Mouse (Mus musculus) left cerebral cortex, adult 8-10 months (tissue): ENCODE results near the gene C130074G19Rik. TPM values are rescaled to one million over a fixed set of nuclear protein-coding genes. Genes with fewer than 3 reads are reported as not detected.

Experiments
- DNase-seq, 2 experiments: peaks; one replicate each; pipeline ENCODE4 v3.0.0; 2022; ENCODE audit warnings: low spot score in 2 of 2
- microRNA-seq, 2 experiments: library from miRNA; unstranded; fragments of <30 nt; microRNA quantifications; one replicate each; pipeline ENCODE4 v1.2.0; 2022
- total RNA-seq, 4 experiments: library from RNA; stranded (reverse); gene quantifications; 2 replicates each; pipeline ENCODE4 v1.2.4; 2022

C130074G19Rik gene
- total RNA-seq, 4 experiments from 2014 or later = 45.6 to 56.4 (median 48.8) TPM

- DNase-seq = peak; percentile 71 to 78
Observed at GRCm38 (mm10) chr1:184845111-184846071, 37.6 kb downstream of the C130074G19Rik start.

GRCm38 (mm10) chr1:184844326-184845066 is 38.5 kb downstream of the C130074G19Rik start:
- no peak for DNase-seq

DNA sequence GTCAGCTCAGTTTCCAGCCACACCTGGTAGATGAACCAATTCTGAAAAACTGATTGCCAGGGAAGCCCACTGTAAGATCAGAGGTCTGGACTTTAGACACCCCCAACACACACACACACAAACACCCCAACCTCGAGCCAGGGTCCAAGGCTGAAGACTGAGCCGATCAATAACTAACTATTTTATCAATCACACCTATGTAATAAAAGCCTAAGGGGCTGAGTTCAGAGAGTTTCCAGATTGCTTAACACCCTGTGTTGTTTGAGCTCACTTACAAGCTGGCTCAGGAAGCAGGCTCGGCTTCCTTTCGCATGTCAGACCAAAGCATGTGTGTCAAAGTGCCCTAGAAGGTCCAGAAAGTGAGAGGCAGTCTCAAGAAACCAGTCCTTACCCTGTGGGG is 45.4 kb downstream of the C130074G19Rik start:
- DNase-seq = no peak

- no peak for DNase-seq
Observed at GRCm38 (mm10) chr1:184836350-184836749, 46.7 kb downstream of the C130074G19Rik start.

DNA sequence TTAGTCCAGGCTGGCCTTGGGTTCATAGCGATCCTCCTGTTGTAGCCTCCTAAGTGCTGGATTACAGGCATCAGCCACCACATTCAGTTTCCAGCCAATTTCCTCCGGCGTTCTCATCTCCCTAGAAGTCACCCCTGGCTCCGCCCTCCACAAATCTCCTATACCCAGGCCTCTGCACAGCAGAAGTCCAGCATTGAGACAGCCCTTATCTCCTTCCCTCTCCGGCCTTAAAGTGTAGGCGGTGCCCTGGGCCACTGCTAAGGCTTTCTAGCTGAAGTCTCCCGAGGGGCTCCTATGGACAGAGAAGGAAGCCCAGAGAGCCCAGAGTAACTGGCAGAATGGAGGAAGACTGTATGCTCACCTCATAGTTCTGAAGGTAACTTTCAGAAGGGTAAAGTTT is 49.5 kb downstream of the C130074G19Rik start:
- no peak for DNase-seq

DNA sequence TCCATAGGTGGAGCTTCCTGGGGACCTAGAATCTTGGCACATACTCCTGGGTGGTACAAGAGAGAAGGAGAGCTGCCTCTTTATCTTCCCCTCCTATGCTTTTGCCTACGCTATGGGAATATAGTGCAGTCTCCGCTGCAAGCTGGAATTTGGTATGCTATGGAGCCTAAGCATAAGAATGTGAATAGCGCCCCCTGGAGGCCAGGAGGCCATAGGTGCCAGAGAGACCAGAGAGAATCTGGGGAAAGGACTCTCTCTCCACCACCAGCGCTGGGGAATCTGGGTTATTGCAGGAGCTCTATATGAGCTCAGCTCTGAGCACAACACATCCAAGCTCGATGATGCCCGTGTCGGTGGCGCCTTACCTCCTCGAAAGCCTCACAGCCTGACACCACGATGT is 50.8 kb downstream of the C130074G19Rik start:
- DNase-seq = no peak

DNA sequence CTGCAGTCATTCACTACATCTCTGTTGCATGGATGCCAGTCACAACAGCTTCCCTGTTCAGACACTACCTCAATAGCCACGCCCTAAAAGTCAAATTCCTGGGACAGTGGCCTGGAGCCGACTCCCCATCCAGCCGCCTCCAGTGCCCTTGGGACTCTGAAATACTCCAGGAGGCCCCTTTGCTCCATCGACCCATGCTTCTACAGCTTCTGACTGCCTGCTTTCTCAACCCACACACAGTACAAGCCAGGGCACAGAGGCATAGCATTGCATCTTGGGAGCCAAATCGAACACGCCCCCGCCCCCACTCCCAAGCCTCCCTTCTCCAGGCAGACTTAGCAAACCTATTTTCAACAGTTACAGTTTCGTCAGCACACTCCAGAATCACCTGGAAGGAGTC is 53.1 kb downstream of the C130074G19Rik start:
- DNase-seq = no peak

DNA sequence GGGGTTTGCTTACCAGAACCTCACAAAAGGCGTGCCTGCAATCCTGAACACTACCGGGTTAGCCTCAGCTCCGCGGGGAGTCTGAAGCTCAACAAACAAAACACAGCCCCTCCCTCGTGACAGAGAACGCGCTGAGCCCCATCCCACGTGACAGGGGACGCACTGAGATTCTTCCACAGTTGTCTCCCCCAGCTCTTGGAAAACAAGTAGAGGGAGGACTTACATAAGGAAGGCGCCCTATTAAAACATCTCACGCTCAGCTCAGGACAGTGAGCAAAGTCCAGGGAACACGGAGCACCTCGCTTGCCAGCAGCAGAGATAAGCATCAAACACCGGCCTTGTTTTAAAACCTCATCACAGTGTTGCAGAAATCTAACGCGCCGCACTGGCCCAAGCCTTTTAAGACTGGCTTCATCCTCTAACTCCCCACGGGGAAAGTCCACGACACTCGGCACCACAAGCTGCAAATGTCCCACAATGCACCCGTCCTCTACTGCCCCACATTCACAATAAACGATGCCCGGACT is 55.8 kb downstream of the C130074G19Rik start:
- DNase-seq = no peak

DNA sequence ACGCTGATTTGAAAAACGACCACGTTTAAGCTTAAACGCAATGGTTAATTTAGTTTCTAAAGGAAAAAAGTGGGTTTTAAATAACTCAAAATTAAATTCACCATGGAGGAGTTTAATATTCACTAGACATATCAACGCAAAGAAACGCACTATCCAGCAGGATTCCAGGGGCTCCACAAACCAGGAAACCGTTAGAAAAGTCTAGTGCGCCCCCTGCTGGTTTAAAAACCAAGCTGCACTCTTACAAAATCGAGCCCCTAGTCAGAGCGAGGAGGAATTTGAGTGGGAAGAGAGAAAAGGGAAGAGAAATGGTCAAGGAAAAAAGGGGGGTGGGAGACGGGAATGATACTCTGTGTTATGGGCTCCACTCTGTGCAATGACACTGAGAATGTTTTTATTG is 57.9 kb downstream of the C130074G19Rik start:
- no peak for DNase-seq

- peak; percentile 68 to 85 for DNase-seq
Observed at GRCm38 (mm10) chr1:184824439-184824851, 58.6 kb downstream of the C130074G19Rik start.

DNA sequence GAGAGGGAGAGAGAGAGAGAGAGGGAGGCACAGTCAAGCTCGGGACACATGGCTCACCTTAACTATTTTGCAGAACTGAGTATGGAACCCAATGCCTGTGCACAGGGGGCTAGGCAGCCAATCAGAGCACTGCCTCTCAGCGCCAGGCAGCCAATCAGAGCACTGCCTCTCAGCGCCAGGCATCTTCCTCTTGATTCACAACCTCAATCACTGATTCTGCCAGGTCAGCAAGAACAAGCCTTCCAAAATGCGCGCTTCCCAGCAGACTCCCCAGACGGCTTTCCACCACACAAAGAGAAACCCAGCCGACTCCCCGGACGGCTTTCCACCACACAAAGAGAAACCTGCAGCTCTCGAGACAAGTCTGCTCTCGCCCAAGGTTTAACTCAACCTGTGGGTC is 60.3 kb downstream of the C130074G19Rik start:
- peak in 1 of 2 experiments; percentile 39 for DNase-seq

Small RNA genes lying within 50 kb of the gene (microRNA-seq; reads per million reads assigned to microRNA genes)
- 512 to 800 reads per million in 2 experiments for gene Mir1981

Other genes starting within 250 kb of the C130074G19Rik start
- 1 to 10 TPM in 2 of 4 experiments, under 1 TPM in 2; 0.22 to 2.0 (median 1.1) TPM for gene Hlx, start 150.6 kb downstream of the C130074G19Rik start, total RNA-seq
- under 1 TPM in 1 of 4 experiments, not detected in 3; 0.28 TPM for gene Marc1, start 71.9 kb downstream of the C130074G19Rik start, total RNA-seq
- 100 to 1,000 TPM; 154 to 172 (median 165) TPM for gene Marc2, start 36.8 kb downstream of the C130074G19Rik start, total RNA-seq
- gene Mark1, start 116.4 kb upstream of the C130074G19Rik start, total RNA-seq = 10 to 100 TPM; 73.2 to 89.2 (median 79.5) TPM